Mouse (Mus musculus) stomach, postnatal 0 days (tissue): ENCODE data around the gene Hoxa5.

Experiments
- CTCF ChIP-seq: IDR thresholded peaks from 2 replicates; pipeline ENCODE4 v1.5.1; 2016; ENCODE audit warnings: antibody characterized with exemption, low read depth, mild to moderate bottlenecking, moderate library complexity
- EP300 ChIP-seq: optimal IDR thresholded peaks from 2 replicates; pipeline ENCODE3; 2016; ENCODE audit warnings: antibody characterized with exemption

DNA sequence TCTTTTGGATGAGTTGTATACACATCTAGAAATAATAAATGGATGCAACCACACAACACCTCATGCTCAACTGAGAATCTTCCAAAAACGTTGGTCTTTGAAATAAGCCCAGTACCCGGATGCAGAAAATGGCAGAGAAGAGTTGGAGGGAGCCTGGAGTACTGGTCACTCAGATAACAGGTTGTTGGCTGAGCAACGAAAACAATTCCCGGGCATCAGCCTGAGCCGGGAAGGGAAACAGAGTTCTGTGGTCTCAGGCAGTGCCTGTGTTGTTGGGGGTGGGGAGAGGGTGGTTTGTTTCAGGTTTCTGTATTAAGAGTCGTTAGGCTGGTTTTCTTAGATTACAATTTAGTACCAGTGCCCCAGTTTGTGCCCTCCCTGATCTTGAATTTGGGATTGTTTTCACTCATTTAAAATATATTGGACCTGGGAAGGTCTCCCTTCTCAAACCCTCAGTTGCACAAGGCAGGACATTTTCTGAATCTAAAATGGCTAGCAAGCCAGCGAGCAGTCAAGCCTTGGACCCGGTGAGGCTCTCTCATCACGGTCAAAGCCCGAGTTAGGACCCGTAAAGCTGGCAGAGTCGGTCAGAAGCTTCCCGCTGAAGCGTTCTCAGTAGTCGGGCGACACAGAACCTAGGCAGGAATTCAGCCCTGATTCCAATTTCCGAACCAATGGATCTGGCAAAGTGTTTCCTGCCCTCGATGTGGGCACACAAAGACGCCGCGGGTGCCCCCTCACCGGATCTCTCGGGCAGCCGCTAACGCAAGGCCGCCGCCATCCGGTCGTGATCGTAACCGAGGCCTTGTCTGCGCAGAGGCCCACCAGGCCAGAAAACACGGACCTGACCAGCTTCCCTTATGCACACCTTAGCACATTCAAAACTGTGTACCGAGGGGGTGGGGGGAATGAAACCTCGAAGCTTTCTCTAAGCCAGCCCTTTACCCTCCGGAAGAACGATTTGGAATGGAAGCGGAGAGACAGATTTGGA is 24.4 kb upstream of the Hoxa5 start:
- TF ChIP-seq CTCF (no peak), EP300 (no peak)
